Mouse (Mus musculus) forelimb bud, embryonic 11.5 days (tissue): ENCODE measurements around the gene Tmem176a.

Experiments
- DNase-seq: peaks from one replicate; pipeline ENCODE4 v3.0.0-alpha.2; 2012; ENCODE audit warnings: low read depth, low spot score

The Tmem176a gene

DNA sequence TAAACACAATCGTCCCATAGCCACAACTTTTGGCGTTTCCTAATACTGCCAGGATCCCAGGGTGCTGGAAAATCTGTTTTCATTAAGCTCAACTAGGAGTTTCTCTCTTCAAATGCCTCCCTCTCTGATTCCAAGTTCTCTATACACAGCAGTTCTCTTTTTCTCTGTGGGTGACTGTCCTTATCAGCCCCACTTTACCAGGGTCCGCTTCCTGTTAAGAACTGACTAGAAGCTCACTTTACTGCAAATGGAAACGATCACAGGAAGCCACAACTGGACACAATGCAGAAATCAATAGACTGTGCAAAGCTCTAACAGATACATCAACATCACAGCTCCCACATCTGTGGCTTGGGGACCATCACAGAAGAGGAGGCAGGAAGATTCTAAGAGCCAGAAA is 53.5 kb downstream of the Tmem176a start:
- DNase-seq = no peak

- DNase-seq = no peak
Observed at GRCm38 (mm10) chr6:48894938-48895818, 54.5 kb downstream of the Tmem176a start.

GRCm38 (mm10) chr6:48895941-48896340 is 55.2 kb downstream of the Tmem176a start:
- DNase-seq = no peak
